Mouse (Mus musculus) midbrain, postnatal 0 days (tissue): ENCODE results near the gene Tbc1d21. TPM values are rescaled to one million over a fixed set of nuclear protein-coding genes. Genes with fewer than 3 reads are reported as not detected.

Experiments used
- ATAC-seq: fragments of 200-750 bp; cut with Nextera tagmentation; 2 replicates; pipeline ENCODE4 v1.8.0; 2017; ENCODE audit warnings: moderate number of reproducible peaks, mild to moderate bottlenecking, moderate TSS enrichment, moderate library complexity; ENCODE audit not compliant: low FRiP score
- DNase-seq: peaks from one replicate; pipeline ENCODE4 v3.0.0-alpha.2; 2015; ENCODE audit warnings: low spot score
- H3K27ac ChIP-seq: fragments of 300-500 bp; sonication (generic); 2 replicates; pipeline ENCODE4 v1.5.1; 2014; ENCODE audit warnings: low read depth, mild to moderate bottlenecking, low read length, mixed read lengths
- H3K27me3 ChIP-seq: fragments of 300-500 bp; sonication (generic); 2 replicates; pipeline ENCODE4 v1.6.1; 2014; ENCODE audit warnings: low read length, control low read depth, mixed read lengths; ENCODE audit not compliant: insufficient read depth
- H3K36me3 ChIP-seq: fragments of 300-500 bp; sonication (generic); 2 replicates; pipeline ENCODE4 v1.6.1; 2014; ENCODE audit warnings: low read length, control low read depth, mixed read lengths; ENCODE audit not compliant: insufficient read depth
- H3K4me1 ChIP-seq: fragments of 300-500 bp; sonication (generic); 2 replicates; pipeline ENCODE4 v1.6.1; 2014; ENCODE audit warnings: mild to moderate bottlenecking, control low read depth, antibody characterized with exemption, low read length, mixed read lengths; ENCODE audit not compliant: insufficient read depth
- H3K4me2 ChIP-seq: fragments of 300-500 bp; sonication (generic); 2 replicates; pipeline ENCODE4 v1.6.1; 2014; ENCODE audit warnings: low read depth, mild to moderate bottlenecking, low read length, mixed read lengths; ENCODE audit not compliant: poor library complexity, severe bottlenecking
- H3K4me3 ChIP-seq: fragments of 300-500 bp; sonication (generic); 2 replicates; pipeline ENCODE4 v1.5.1; 2014; ENCODE audit warnings: low read depth, mild to moderate bottlenecking, low read length, moderate library complexity
- H3K9ac ChIP-seq: fragments of 300-500 bp; sonication (generic); replicated peaks from 2 replicates; pipeline ENCODE4 v1.6.1; 2014; ENCODE audit warnings: mild to moderate bottlenecking, low read length, moderate library complexity, mixed read lengths; ENCODE audit not compliant: poor library complexity, severe bottlenecking
- H3K9me3 ChIP-seq: fragments of 300-500 bp; sonication (generic); 2 replicates; pipeline ENCODE4 v1.6.1; 2016; ENCODE audit warnings: low read length, control low read depth
- CTCF ChIP-seq: IDR thresholded peaks from 2 replicates; pipeline ENCODE4 v1.5.1; 2016; ENCODE audit warnings: antibody characterized with exemption, mild to moderate bottlenecking
- WGBS: fragments of 180-500 bp; shearing (Covaris S2); extraction: QIAGEN DNeasy Blood & Tissue Kit; methylation state at CpG from one replicate; pipeline ENCODE4 v1.1.7; 2014; 5-methylcytosine and 5-hydroxymethylcytosine counted together
- polyA plus RNA-seq: library from polyadenylated mRNA; unstranded; fragments of >200 nt; fragmentation: Nextera tagmentation; extraction: Ambion mirVana; gene quantifications from 2 replicates; pipeline ENCODE4 v1.2.1, GENCODE M21; 2015
- total RNA-seq: library from RNA; depleted of rRNA; stranded (reverse); fragments of >200 nt; gene quantifications from 2 replicates; pipeline ENCODE4 v1.2.3, GENCODE M21; 2014

The Tbc1d21 gene
- total and polyA plus RNA-seq, 2 experiments from 2014 or later, result not detected

DNA sequence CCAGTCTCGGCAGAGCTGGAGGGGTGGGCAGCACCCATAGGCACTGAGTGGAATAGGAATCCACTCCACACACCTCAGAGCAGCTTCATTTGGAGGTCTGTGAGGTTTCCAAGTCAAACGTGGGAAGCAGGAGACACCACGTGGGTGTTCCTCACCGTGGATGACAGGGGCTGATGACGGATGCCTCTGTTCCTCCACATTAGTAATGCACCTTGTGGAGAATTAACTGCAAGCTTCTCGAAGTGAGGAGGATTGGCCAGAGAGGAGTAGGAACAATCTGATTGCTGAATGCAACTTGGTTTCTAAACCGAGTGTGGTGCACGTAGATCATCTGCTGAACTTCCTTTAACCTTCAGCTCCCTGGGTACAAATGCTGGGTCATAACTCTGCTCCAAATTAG is 1.7 kb upstream of the Tbc1d21 start:
- no peak overlapping the region for H3K4me3 ChIP-seq
- no peaks in the 10 kb centered on the region for H3K27me3 ChIP-seq
- ATAC-seq, result no peak
- no peaks in the 10 kb centered on the region for H3K36me3 ChIP-seq
- 68% methylated on average over 8 of the region's 8 CpGs for WGBS
- no peak overlapping the region for H3K27ac ChIP-seq
- H3K9me3 ChIP-seq, result no peaks in the 10 kb centered on the region
- peaks cover 3% of the 10 kb centered on the region; the same call in 1 of the 2 replicates for H3K4me1 ChIP-seq
- no peak for TF ChIP-seq CTCF
- no peak for DNase-seq
- H3K4me2 ChIP-seq, result no peak overlapping the region
- H3K9ac ChIP-seq, result no peak overlapping the region

DNA sequence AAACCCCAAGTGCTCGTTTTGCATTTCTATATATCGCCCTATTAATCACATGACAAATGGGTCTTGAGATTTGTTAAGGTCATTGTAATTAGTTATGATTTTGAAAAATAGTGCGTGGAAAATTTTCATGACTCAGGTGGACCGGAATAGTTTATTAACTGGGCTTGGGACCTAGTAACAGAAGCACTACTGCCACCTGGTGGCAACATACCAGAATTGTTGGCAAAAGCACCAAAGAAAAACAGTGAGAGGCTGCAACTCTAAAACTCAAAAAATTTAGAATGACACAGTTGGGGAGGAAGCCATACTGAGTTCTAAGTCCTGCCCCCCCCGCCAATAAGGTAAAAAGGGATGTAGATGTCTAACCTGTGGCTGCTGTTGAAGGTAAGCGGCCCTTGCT is 611 bp downstream of the Tbc1d21 start:
- H3K9me3 ChIP-seq, result no peaks in the 10 kb centered on the region
- no peak overlapping the region for H3K9ac ChIP-seq
- no peaks in the 10 kb centered on the region for H3K27me3 ChIP-seq
- ATAC-seq, result no peak
- no peak overlapping the region for H3K4me2 ChIP-seq
- H3K4me3 ChIP-seq, result no peak overlapping the region
- peak; percentile 64 for DNase-seq
- TF ChIP-seq CTCF, result peak; percentile 61
- WGBS, result 57% methylated on average over 6 of the region's 6 CpGs
- H3K4me1 ChIP-seq, result no peaks in the 10 kb centered on the region
- H3K36me3 ChIP-seq, result no peaks in the 10 kb centered on the region
- H3K27ac ChIP-seq, result no peak overlapping the region

DNA sequence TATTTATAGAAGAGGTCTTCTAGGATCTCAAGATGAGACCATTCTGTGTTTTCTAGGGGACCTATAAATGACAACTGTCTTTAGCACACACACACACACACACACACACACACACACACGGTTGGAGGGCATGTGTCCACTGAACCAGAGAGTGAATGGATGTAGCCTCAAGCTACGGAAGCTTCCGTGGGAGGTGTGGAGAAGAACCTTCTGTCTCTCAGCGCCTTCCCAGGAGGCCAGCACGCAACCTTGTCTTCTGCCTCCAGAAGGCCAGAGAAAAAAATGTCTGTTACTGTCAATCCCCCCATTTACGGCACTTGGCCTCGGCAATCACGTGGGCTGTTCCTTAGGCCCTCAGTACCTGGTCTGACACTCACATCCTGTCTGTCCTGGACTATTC is 5.9 kb downstream of the Tbc1d21 start:
- 89% methylated on average over 8 of the region's 8 CpGs for WGBS
- H3K27ac ChIP-seq, result no peak overlapping the region
- H3K4me2 ChIP-seq, result no peak overlapping the region
- H3K9ac ChIP-seq, result no peak overlapping the region
- H3K9me3 ChIP-seq, result no peaks in the 10 kb centered on the region
- DNase-seq (no peak), ATAC-seq (no peak)
- no peaks in the 10 kb centered on the region for H3K36me3 ChIP-seq
- H3K4me1 ChIP-seq, result no peaks in the 10 kb centered on the region; the same call in 1 of the 2 replicates
- TF ChIP-seq CTCF, result no peak
- H3K27me3 ChIP-seq, result no peaks in the 10 kb centered on the region
- no peak overlapping the region for H3K4me3 ChIP-seq

DNA sequence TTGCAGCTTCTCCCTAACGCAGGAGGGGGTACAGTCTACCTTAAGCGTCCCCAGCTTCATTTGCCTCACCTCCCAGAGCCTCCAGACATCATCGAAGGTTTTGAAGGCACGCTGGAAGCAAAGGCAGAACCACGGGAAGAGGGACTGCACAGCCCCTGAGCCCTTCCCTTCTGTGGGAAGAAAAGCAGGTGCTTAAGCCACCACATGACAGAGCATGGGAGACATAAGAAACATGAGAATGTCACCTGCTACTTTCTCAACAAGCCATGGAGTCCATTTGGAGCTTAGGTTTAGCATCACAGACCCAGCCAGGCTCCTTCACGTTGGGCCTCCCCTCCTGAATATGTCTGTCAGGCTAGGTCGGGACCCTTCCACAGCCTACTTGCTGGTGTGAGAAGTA is 8.3 kb downstream of the Tbc1d21 start:
- Histone ChIP-seq H3K36me3 (no peaks in the 10 kb centered on the region), H3K4me2 (no peak overlapping the region), H3K9me3 (no peaks in the 10 kb centered on the region), H3K27ac (no peak overlapping the region), H3K27me3 (no peaks in the 10 kb centered on the region), H3K9ac (no peak overlapping the region), H3K4me3 (no peak overlapping the region), H3K4me1 (no peaks in the 10 kb centered on the region; the same call in 1 of the 2 replicates)
- ATAC-seq (no peak), DNase-seq (no peak)
- no peak for TF ChIP-seq CTCF
- WGBS, result 90% methylated on average over 7 of the region's 7 CpGs

DNA sequence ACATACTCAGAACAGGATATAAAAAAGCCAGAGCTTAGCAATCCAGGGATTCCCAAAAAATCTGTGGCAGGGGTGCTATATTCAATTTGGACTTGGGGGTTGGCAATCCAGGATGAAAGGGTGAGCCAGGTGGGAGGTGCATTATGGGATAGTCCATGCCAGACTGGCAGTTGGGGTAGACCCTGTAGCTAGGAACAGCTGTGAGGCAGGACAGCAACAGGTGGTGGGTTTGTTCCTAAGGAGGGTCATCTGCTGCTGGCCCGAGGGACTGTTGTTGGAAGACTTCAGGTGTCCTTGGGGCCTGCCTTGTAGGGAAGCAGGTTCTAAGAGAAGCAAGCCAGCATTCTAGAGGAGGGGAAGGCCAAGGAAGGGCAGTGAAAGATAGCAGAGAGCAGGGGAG is 8.9 kb downstream of the Tbc1d21 start:
- DNase-seq (no peak), ATAC-seq (no peak)
- no peak overlapping the region for H3K4me2 ChIP-seq
- 79% methylated on average over 1 of the region's 1 CpGs for WGBS
- no peak overlapping the region for H3K9ac ChIP-seq
- no peak overlapping the region for H3K27ac ChIP-seq
- no peak for TF ChIP-seq CTCF
- no peaks in the 10 kb centered on the region; the same call in 1 of the 2 replicates for H3K4me1 ChIP-seq
- no peak overlapping the region for H3K4me3 ChIP-seq
- H3K36me3 ChIP-seq, result no peaks in the 10 kb centered on the region
- H3K9me3 ChIP-seq, result no peaks in the 10 kb centered on the region
- no peaks in the 10 kb centered on the region for H3K27me3 ChIP-seq

DNA sequence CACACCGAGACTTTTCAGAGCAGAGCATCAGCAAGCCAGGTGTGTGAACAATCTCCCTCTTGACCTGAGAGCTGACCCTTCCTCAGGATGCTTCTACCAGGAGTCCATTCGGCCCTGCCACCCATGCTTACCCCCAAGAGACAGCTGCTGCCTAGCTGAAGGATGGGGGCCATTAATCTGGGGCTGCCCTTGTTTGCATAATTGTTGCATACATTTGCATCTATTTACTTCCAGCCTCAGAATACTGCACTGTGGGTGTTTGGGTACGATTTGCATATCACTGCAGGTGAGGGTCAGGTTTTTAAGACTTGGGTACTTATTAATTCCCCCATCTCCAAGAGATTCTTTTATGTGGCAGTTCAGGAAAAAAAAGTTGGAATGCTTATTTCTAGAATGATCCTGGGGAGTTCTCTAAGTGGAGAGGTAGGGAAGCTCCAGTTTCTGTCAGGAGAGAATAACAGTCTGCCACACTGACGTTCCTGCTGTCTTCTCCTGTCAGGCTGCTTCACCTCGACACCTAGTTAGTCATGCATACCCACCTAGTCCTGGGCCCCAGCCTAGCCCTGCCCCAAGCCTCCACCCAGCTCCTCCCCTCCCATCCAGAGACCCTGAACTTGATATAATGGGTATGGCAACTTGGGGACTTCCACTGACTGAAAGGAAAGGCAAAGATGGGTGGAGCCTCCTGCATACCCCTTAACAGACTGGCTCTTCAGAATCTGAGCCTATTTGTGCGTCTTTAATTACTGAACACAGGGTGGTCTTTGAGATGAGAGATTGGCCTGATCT is 14.8 kb downstream of the Tbc1d21 start:
- Histone ChIP-seq H3K36me3 (no peaks in the 10 kb centered on the region), H3K27me3 (no peaks in the 10 kb centered on the region), H3K4me3 (no peak overlapping the region), H3K9ac (no peak overlapping the region), H3K4me2 (no peak overlapping the region), H3K27ac (no peak overlapping the region), H3K9me3 (no peaks in the 10 kb centered on the region), H3K4me1 (no peaks in the 10 kb centered on the region; the same call in 1 of the 2 replicates)
- 27% methylated on average over 6 of the region's 6 CpGs for WGBS
- ATAC-seq (no peak), DNase-seq (no peak)
- no peak for TF ChIP-seq CTCF
